Mouse (Mus musculus) C2C12 (cell line): Measurements from ENCODE around the gene Traf2.

Source experiments
- CTCF ChIP-seq: IDR thresholded peaks from one replicate; pipeline ENCODE4 v1.5.1; 2011; ENCODE audit not compliant: control insufficient read depth, insufficient read depth, insufficient read length
- FOSL1 ChIP-seq: IDR thresholded peaks from one replicate; pipeline ENCODE4 v1.8.0; 2011; ENCODE audit warnings: mild to moderate bottlenecking, low read length; ENCODE audit not compliant: poor library complexity, insufficient read depth, severe bottlenecking
- MAX ChIP-seq: IDR thresholded peaks from one replicate; pipeline ENCODE4 v1.6.1; 2011; ENCODE audit warnings: mild to moderate bottlenecking, control low read depth

- TF ChIP-seq CTCF: no peak
- no peak for TF ChIP-seq MAX
- no peak for TF ChIP-seq FOSL1
Measured at GRCm38 (mm10) chr2:25487965-25488670, 58.6 kb downstream of the Traf2 start.
